Mouse (Mus musculus) neural tube, embryonic 15.5 days (tissue): ENCODE measurements at regions not wholly inside any gene's neighbourhood (a gene's known extent, or its start where the extent isn't known, plus 50 kb on each side); places are given as distances from the start of the nearest gene placed in this dataset.

Experiments used
- ATAC-seq: fragments of 200-750 bp; cut with Nextera tagmentation; 2 replicates; pipeline ENCODE4 v1.8.0; 2017; ENCODE audit warnings: mild to moderate bottlenecking, moderate TSS enrichment, moderate library complexity; ENCODE audit not compliant: low FRiP score
- H3K27ac ChIP-seq: fragments of 300-500 bp; sonication (generic); replicated peaks from 2 replicates; pipeline ENCODE4 v1.5.1; 2015; ENCODE audit warnings: mild to moderate bottlenecking, inconsistent platforms
- H3K27me3 ChIP-seq: fragments of 300-500 bp; sonication (generic); replicated peaks from 2 replicates; pipeline ENCODE4 v1.6.1; 2015; ENCODE audit warnings: inconsistent platforms
- H3K36me3 ChIP-seq: fragments of 300-500 bp; sonication (generic); 2 replicates; pipeline ENCODE4 v1.6.1; 2015; ENCODE audit warnings: inconsistent platforms
- H3K4me1 ChIP-seq: fragments of 300-500 bp; sonication (generic); 2 replicates; pipeline ENCODE4 v1.6.1; 2015; ENCODE audit warnings: inconsistent platforms
- H3K4me2 ChIP-seq: fragments of 300-500 bp; sonication (generic); 2 replicates; pipeline ENCODE4 v1.6.1; 2015; ENCODE audit warnings: inconsistent platforms, mild to moderate bottlenecking, moderate library complexity
- H3K4me3 ChIP-seq: fragments of 300-500 bp; sonication (generic); replicated peaks from 2 replicates; pipeline ENCODE4 v1.5.1; 2015; ENCODE audit warnings: mild to moderate bottlenecking, inconsistent platforms
- H3K9ac ChIP-seq: fragments of 300-500 bp; sonication (generic); replicated peaks from 2 replicates; pipeline ENCODE4 v1.6.1; 2015; ENCODE audit warnings: mild to moderate bottlenecking, inconsistent platforms
- H3K9me3 ChIP-seq: fragments of 300-500 bp; sonication (generic); replicated peaks from 2 replicates; pipeline ENCODE4 v1.6.1; 2016; ENCODE audit warnings: inconsistent platforms
- WGBS: fragments of 180-500 bp; shearing (Covaris S2); methylation state at CpG from one replicate; pipeline ENCODE4 v1.1.7; 2015; ENCODE audit warnings: mixed read lengths; 5-methylcytosine and 5-hydroxymethylcytosine counted together

GRCm38 (mm10) chr17:51248543-51248942 is 69.4 kb upstream of the Tbc1d5 start:
- Histone ChIP-seq H3K36me3 (no peaks in the 10 kb centered on the region), H3K9ac (no peak overlapping the region), H3K27me3 (no peaks in the 10 kb centered on the region), H3K4me3 (no peak overlapping the region), H3K27ac (no peak overlapping the region), H3K9me3 (no peaks in the 10 kb centered on the region), H3K4me2 (no peak overlapping the region), H3K4me1 (no peaks in the 10 kb centered on the region)
- no peak for ATAC-seq
- 62% methylated on average over 6 of the region's 6 CpGs for WGBS

GRCm38 (mm10) chr17:51246038-51246437 is 66.9 kb upstream of the Tbc1d5 start:
- no peak overlapping the region for H3K4me2 ChIP-seq
- no peak overlapping the region for H3K9ac ChIP-seq

GRCm38 (mm10) chr17:51240360-51240993 is 61.3 kb upstream of the Tbc1d5 start:
- Histone ChIP-seq H3K4me3 (no peak overlapping the region), H3K27ac (no peak overlapping the region), H3K27me3 (no peaks in the 10 kb centered on the region), H3K9me3 (no peaks in the 10 kb centered on the region), H3K36me3 (no peaks in the 10 kb centered on the region), H3K9ac (no peak overlapping the region), H3K4me2 (no peak overlapping the region), H3K4me1 (no peaks in the 10 kb centered on the region)
- ATAC-seq: no peak
- 77% methylated on average over 5 of the region's 5 CpGs for WGBS

More at GRCm38 (mm10) chr17:51246038-51246437, 66.9 kb upstream of the Tbc1d5 start:
- H3K9me3 ChIP-seq: no peaks in the 10 kb centered on the region
- 66% methylated on average over 3 of the region's 3 CpGs for WGBS
- H3K27me3 ChIP-seq: no peaks in the 10 kb centered on the region
- no peaks in the 10 kb centered on the region for H3K4me1 ChIP-seq
- H3K4me3 ChIP-seq: no peak overlapping the region
- H3K36me3 ChIP-seq: no peaks in the 10 kb centered on the region
- ATAC-seq: no peak
- no peak overlapping the region for H3K27ac ChIP-seq

GRCm38 (mm10) chr17:51239465-51239864 is 60.3 kb upstream of the Tbc1d5 start:
- H3K4me2 ChIP-seq: no peak overlapping the region
- H3K27me3 ChIP-seq: no peaks in the 10 kb centered on the region
- H3K9me3 ChIP-seq: no peaks in the 10 kb centered on the region
- no peaks in the 10 kb centered on the region for H3K36me3 ChIP-seq
- ATAC-seq: no peak
- 89% methylated on average over 3 of the region's 3 CpGs for WGBS
- no peaks in the 10 kb centered on the region for H3K4me1 ChIP-seq
- H3K27ac ChIP-seq: no peak overlapping the region
- H3K9ac ChIP-seq: no peak overlapping the region
- no peak overlapping the region for H3K4me3 ChIP-seq
